ENCODE assay signal across 2 mouse cellular contexts in the genomic region with DNA sequence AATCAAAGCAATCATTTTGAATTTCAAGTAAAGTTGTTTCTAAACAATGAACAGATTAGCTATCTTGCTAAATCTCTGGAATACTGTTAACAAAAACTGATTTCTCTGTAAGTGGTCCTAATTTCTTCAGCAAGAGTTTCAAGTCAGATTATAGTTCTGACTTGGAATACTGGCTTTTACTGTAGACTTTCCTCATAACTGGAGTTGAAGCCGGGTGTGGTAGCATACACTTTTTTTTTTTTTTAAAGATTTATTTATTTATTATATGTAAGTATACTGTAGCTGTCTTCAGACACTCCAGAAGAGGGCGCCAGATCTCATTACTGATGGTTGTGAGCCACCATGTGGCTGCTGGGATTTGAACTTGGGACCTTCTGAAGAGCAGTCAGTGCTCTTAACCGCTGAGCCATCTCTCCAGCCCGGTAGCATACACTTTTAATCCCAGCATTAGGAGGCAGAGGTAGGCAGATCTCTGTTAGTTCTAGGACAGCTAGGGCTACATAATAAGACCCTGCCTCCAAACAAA.
TF ChIP-seq lines count a peak whose summit lies in the region.

No protein-coding gene starts in this region.

TF ChIP-seq in CH12.LX, 34 proteins besides CTCF, POLR2A, EP300 and RAD21:
- peak; percentile 14; the same call in 1 of the 2 replicates for TF ChIP-seq SMC3 (IDR thresholded peaks at IDR 0.05; ENCODE audit: low read depth, low read length)

TF ChIP-seq in MEL, 35 proteins besides CTCF, POLR2A, EP300 and RAD21:
- TF ChIP-seq ZNF384 (IDR thresholded peaks at IDR 0.05; ENCODE audit: low read depth, low read length) (peak; percentile 81), TBP (IDR thresholded peaks at IDR 0.05; ENCODE audit: low read depth, low read length) (peak; percentile 74)
